Mouse (Mus musculus) E14TG2a.4 (cell line): ENCODE results near the gene Rrp1b.
"Not testable (repeated sequence)": the region's sequence is repeated elsewhere in the genome, so short reads cannot be mapped to it uniquely, and the experiment has no call there.

Experiments
- H3K27me3 ChIP-seq: 2 replicates; pipeline ENCODE4 v1.6.1; 2014; ENCODE audit warnings: low read length, control low read depth; ENCODE audit not compliant: insufficient read depth
- H3K36me3 ChIP-seq: 2 replicates; pipeline ENCODE4 v1.6.1; 2014; ENCODE audit warnings: low read length, control low read depth; ENCODE audit not compliant: insufficient read depth
- H3K4me1 ChIP-seq: replicated peaks from 2 replicates; pipeline ENCODE4 v1.6.1; 2014; ENCODE audit warnings: low read depth, low read length, control low read depth
- H3K4me3 ChIP-seq: replicated peaks from 2 replicates; pipeline ENCODE4 v1.5.1; 2014; ENCODE audit warnings: mild to moderate bottlenecking, low read length
- H3K9me3 ChIP-seq: 2 replicates; pipeline ENCODE4 v1.6.1; 2014; ENCODE audit warnings: low read length, control low read depth
- CTCF ChIP-seq: conservative IDR thresholded peaks from 2 replicates; pipeline ENCODE4 v1.5.1; 2014; ENCODE audit warnings: low read length
- NANOG ChIP-seq: IDR thresholded peaks from 2 replicates; pipeline ENCODE4 v1.6.1; 2014; ENCODE audit warnings: borderline replicate concordance, low read length, mixed read lengths
- POU5F1 ChIP-seq: IDR thresholded peaks from 2 replicates; pipeline ENCODE4 v1.6.1; 2014; ENCODE audit warnings: low read length, borderline replicate concordance

Gene Rrp1b

DNA sequence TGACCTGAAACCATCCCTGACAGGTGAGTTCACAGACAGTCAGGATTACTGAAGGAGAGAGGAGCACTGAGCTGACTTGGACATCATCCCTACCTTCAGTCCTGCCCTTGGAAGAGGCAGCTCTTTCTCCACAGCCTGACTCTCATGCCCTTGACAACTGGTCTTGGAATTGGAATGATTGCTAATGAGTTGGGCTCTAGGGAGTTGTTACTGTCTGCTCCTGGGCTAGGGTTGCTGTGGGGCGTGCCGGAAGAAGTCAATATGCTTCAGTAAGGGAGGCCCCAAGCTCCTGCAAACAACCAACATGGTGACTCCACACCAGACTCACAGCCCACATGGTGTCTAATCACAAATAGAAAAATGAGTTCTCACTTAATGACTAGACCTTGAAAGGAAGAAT, 21.9 kb downstream of the Rrp1b start:
- no peaks in the 10 kb centered on the region for H3K9me3 ChIP-seq
- no peak for TF ChIP-seq POU5F1
- TF ChIP-seq NANOG = no peak

DNA sequence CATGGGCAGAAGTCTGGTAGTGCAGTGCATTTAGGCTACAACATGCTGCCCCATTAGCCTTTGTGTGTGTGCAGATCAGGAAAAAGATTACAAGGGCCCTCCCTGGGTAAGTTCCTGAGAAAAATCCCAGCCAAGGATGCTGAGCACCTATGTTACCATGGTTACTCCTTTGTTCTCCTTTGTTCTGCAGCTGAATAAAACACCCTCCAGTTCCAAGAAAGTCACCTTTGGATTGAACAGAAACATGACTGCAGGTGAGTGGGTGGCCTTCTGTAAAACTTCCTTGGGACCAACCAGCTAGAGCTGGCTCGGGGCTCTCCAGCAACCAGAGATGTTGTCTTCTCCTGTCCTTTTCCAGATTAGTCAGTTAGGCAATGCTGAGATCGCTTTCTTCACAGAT, 23.2 kb downstream of the Rrp1b start:
- Histone ChIP-seq H3K4me1 (peaks cover 74% of the 10 kb centered on the region), H3K9me3 (no peaks in the 10 kb centered on the region), H3K4me3 (no peak overlapping the region), H3K27me3 (no peaks in the 10 kb centered on the region), H3K36me3 (peaks cover 100% of the 10 kb centered on the region)
- no peak for TF ChIP-seq POU5F1
- TF ChIP-seq CTCF = no peak
- no peak for TF ChIP-seq NANOG

More for the DNA sequence above, 21.9 kb downstream of the Rrp1b start:
- Histone ChIP-seq H3K36me3 (peaks cover 100% of the 10 kb centered on the region), H3K4me3 (no peak overlapping the region), H3K4me1 (peaks cover 76% of the 10 kb centered on the region), H3K27me3 (no peaks in the 10 kb centered on the region)

- peaks cover 62% of the 10 kb centered on the region for H3K4me1 ChIP-seq
- H3K9me3 ChIP-seq = no peaks in the 10 kb centered on the region
- H3K36me3 ChIP-seq = peaks cover 99% of the 10 kb centered on the region
- 0 out of 2 replicates have a peak overlapping the region, but pooled peaks have one; percentile 10 for H3K4me3 ChIP-seq
- no peaks in the 10 kb centered on the region for H3K27me3 ChIP-seq
- TF ChIP-seq NANOG = no peak
- TF ChIP-seq CTCF = no peak
- TF ChIP-seq POU5F1 = no peak
Observed at GRCm38 (mm10) chr17:32061219-32061618, 25.3 kb downstream of the Rrp1b start.

DNA sequence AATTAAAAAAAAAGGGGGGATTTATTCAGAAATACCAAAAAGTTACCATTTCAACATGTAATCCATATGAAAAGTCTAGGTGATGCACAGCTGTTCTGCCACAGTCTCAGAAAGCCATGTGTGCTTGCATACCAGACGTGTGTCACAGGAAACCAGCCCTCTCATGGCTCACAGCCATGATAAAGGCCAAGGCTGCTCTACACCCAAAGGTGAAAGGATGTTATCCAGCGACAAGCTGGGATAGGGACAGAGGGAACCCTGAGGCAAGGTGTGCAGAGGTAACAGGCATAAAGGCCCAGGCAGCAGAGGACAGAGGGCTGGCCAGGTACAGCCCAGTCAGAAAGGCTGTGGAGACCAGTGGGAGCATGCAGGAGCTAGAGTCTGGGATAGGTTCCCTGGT, 27.8 kb downstream of the Rrp1b start:
- H3K27me3 ChIP-seq = no peaks in the 10 kb centered on the region
- peaks cover 42% of the 10 kb centered on the region for H3K4me1 ChIP-seq
- no peak overlapping the region for H3K4me3 ChIP-seq
- peaks cover 78% of the 10 kb centered on the region for H3K36me3 ChIP-seq
- TF ChIP-seq CTCF (no peak), NANOG (no peak), POU5F1 (no peak)
- no peaks in the 10 kb centered on the region for H3K9me3 ChIP-seq

- H3K4me3 ChIP-seq, H3K27me3 ChIP-seq, H3K9me3 ChIP-seq: not testable (repeated sequence)
- Histone ChIP-seq H3K36me3 (peaks cover 67% of the 10 kb centered on the region), H3K4me1 (peaks cover 31% of the 10 kb centered on the region)
Observed at GRCm38 (mm10) chr17:32064762-32065161, 28.9 kb downstream of the Rrp1b start.

DNA sequence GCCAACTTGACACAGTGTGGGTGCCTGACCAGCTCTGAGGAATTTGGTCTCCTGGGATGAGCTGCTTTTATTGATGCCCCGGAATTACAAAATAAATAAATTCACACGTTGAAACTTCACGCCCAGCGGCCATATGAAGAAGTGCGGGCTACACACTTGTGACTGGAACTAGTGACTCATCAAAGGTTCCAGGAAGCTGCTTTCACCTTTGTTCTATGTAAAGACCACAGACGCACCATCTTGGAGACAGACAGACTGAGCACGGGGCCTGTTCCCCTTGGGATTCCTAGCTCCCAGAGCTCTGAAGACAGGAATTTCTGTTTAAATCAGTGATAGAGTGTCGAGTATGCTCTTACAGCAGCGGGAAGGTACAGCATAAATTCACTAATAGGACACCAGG, 31.6 kb downstream of the Rrp1b start:
- Histone ChIP-seq H3K4me3 (no peak overlapping the region), H3K4me1 (peaks cover 12% of the 10 kb centered on the region), H3K36me3 (peaks cover 39% of the 10 kb centered on the region), H3K27me3 (no peaks in the 10 kb centered on the region), H3K9me3 (peaks cover 9% of the 10 kb centered on the region)
- no peak for TF ChIP-seq POU5F1
- no peak for TF ChIP-seq NANOG
- TF ChIP-seq CTCF = peak; percentile 11; the same call in 1 of the 2 replicates

GRCm38 (mm10) chr17:32068381-32068780, 32.5 kb downstream of the Rrp1b start:
- Histone ChIP-seq H3K4me1 (peaks cover 17% of the 10 kb centered on the region), H3K4me3 (no peak overlapping the region), H3K9me3 (peaks cover 9% of the 10 kb centered on the region), H3K27me3 (no peaks in the 10 kb centered on the region), H3K36me3 (peaks cover 31% of the 10 kb centered on the region)
- TF ChIP-seq POU5F1 (no peak), CTCF (no peak), NANOG (no peak)

GRCm38 (mm10) chr17:32068810-32069209, 32.9 kb downstream of the Rrp1b start:
- no peaks in the 10 kb centered on the region for H3K27me3 ChIP-seq
- H3K4me1 ChIP-seq = peaks cover 19% of the 10 kb centered on the region
- H3K4me3 ChIP-seq = no peak overlapping the region
- peaks cover 9% of the 10 kb centered on the region for H3K9me3 ChIP-seq
- H3K36me3 ChIP-seq = peaks cover 27% of the 10 kb centered on the region
- no peak for TF ChIP-seq CTCF
- no peak for TF ChIP-seq POU5F1
- no peak for TF ChIP-seq NANOG

GRCm38 (mm10) chr17:32073359-32073758, 37.5 kb downstream of the Rrp1b start:
- peaks cover 10% of the 10 kb centered on the region for H3K27me3 ChIP-seq
- no peaks in the 10 kb centered on the region for H3K36me3 ChIP-seq
- peaks cover 31% of the 10 kb centered on the region for H3K4me1 ChIP-seq
- peak; percentile 98 for TF ChIP-seq CTCF
- TF ChIP-seq POU5F1 = no peak
- H3K4me3 ChIP-seq = no peak overlapping the region
- H3K9me3 ChIP-seq = peaks cover 9% of the 10 kb centered on the region
